Mouse (Mus musculus) B cell, adult 67 days (primary cell): Measurements from ENCODE around the gene Hmgcr. TPM values are rescaled to one million over a fixed set of nuclear protein-coding genes. Genes with fewer than 3 reads are reported as not detected.

ENCODE experiments used
- total RNA-seq, 2 experiments: library from RNA; stranded (reverse); gene quantifications; 4 replicates each; pipeline ENCODE4 v1.2.4; 2023

Gene Hmgcr
- total RNA-seq = 100 to 1,000 TPM; 108 to 109 TPM

DNA sequence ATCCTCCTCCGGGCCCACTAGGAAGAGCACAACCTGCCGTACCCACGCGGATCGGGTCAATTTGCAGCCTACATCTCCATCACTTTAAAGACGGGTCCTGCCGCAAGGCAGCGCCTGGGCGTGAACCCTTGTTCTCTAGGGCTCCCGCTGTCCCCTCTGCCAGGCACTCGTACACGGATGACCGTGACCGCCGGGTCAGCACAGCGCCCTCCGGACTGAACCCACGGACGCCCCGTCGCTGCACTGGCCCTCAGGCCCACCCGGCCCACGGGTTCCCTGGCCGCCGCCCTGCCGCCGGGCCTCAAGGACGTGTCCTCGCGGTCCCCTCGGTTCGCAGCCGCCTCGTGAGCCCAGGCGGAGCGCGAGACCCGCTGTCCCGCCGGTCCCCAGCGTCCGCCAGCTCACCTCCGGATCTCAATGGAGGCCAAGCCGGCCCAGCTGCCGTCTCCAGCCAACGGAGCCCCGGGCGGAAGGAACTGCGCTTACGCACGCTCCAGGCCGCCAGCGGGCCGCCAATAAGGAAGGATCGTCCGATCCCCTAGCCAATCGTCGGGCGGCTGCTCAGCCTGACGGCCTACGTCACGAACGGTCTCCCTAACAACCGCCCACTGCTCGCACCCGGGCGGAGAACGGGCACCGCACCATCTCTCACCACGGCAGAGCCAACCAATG is at the start of gene Hmgcr:
TSS of gene Hmgcr (minus strand) at position 531 of the 672 bp plus-strand sequence.

Other genes with a start within 250 kb of the Hmgcr start
- gene Ankdd1b, start 199.7 kb downstream of the Hmgcr start, total RNA-seq = not detected
- not detected for gene Gm17622, start 180.2 kb downstream of the Hmgcr start, total RNA-seq
- 10 to 100 TPM; 11.4 to 18.4 TPM for gene Polk, start 128.4 kb downstream of the Hmgcr start, total RNA-seq
- 10 to 100 TPM; 79.6 to 93.4 TPM for gene Col4a3bp, start 128.3 kb downstream of the Hmgcr start, total RNA-seq
- not detected for gene Ankrd31, start 77.3 kb upstream of the Hmgcr start, total RNA-seq